Mouse (Mus musculus) CH12.LX (cell line): Measurements from ENCODE around the gene Hdac9. TPM values are rescaled to one million over a fixed set of nuclear protein-coding genes. Genes with fewer than 3 reads are reported as not detected.
A peak's percentile ranks its signal among the peaks of the same experiment; 100 is the strongest.

ENCODE experiments used
- DNase-seq: peaks from one replicate; pipeline ENCODE4 v3.0.0-alpha.2; 2013; ENCODE audit errors: extremely low read depth
- H3K27ac ChIP-seq: 2 replicates; pipeline ENCODE4 v1.5.1; 2012; ENCODE audit warnings: low read depth, mild to moderate bottlenecking, control low read depth, moderate library complexity; ENCODE audit not compliant: insufficient read depth
- H3K27me3 ChIP-seq: replicated peaks from 2 replicates; pipeline ENCODE3; 2012; ENCODE audit warnings: inconsistent platforms
- H3K36me3 ChIP-seq, 2 experiments: replicated peaks in 1 of 2; 2 replicates each; pipeline versions ENCODE3 to v1.6.1; 2012; ENCODE audit warnings: inconsistent platforms in 1 of 2, low read length in 1 of 2, mild to moderate bottlenecking in 1 of 2, mixed read lengths in 1 of 2, moderate library complexity in 1 of 2; ENCODE audit not compliant: control insufficient read depth in 1 of 2, insufficient read depth in 1 of 2
- H3K4me1 ChIP-seq, 2 experiments: 2 replicates each; pipeline ENCODE4 v1.6.1; 2012; ENCODE audit warnings: inconsistent platforms in 1 of 2, moderate library complexity in 1 of 2; ENCODE audit not compliant: insufficient read depth in 2 of 2, control insufficient read depth in 1 of 2
- H3K4me2 ChIP-seq: 2 replicates; pipeline ENCODE4 v1.6.1; 2012; ENCODE audit warnings: low read depth, mild to moderate bottlenecking, control low read depth; ENCODE audit not compliant: poor library complexity, insufficient read depth, severe bottlenecking
- H3K4me3 ChIP-seq, 3 experiments: fragments of 150-350 bp in 1 of 3; sonication (generic) in 1 of 3; replicated peaks in 1 of 3; 2 replicates each; pipeline versions ENCODE3 to v1.5.1; 2011 to 2012; ENCODE audit warnings: low read depth in 2 of 3, low read length in 2 of 3, mild to moderate bottlenecking in 2 of 3, moderate library complexity in 2 of 3, control low read depth in 1 of 3, improper control_type of control experiment in 1 of 3, inconsistent platforms in 1 of 3, mixed read lengths in 1 of 3; ENCODE audit not compliant: poor library complexity in 1 of 3
- H3K79me2 ChIP-seq: replicated peaks from 2 replicates; pipeline ENCODE4 v1.6.1; 2012; ENCODE audit warnings: mild to moderate bottlenecking, moderate library complexity; ENCODE audit not compliant: control insufficient read depth, poor library complexity, insufficient read depth, severe bottlenecking; ENCODE audit errors: extremely low read depth
- H3K9ac ChIP-seq: 2 replicates; pipeline ENCODE4 v1.6.1; 2012; ENCODE audit warnings: low read depth, mild to moderate bottlenecking, control low read depth, moderate library complexity; ENCODE audit not compliant: insufficient read depth
- H3K9me3 ChIP-seq: replicated peaks from 2 replicates; pipeline ENCODE3; 2012; ENCODE audit warnings: low read length, inconsistent platforms, mixed read lengths
- BHLHE40 ChIP-seq: IDR thresholded peaks from 2 replicates; pipeline ENCODE4 v1.6.1; 2011; ENCODE audit warnings: mild to moderate bottlenecking, low read depth, low read length, improper control_type of control experiment
- E2F4 ChIP-seq: IDR thresholded peaks from 2 replicates; pipeline ENCODE4 v1.6.1; 2011; ENCODE audit warnings: low read depth, low read length, improper control_type of control experiment; ENCODE audit not compliant: insufficient replicate concordance
- KAT2A ChIP-seq: IDR thresholded peaks from 2 replicates; pipeline ENCODE4 v1.6.1; 2012; ENCODE audit warnings: low read length, improper control_type of control experiment, inconsistent platforms; ENCODE audit not compliant: insufficient replicate concordance
- MEF2A ChIP-seq: IDR thresholded peaks from 2 replicates; pipeline ENCODE4 v1.6.1; 2014; ENCODE audit warnings: low read depth, mild to moderate bottlenecking, inconsistent platforms, low read length, improper control_type of control experiment, borderline replicate concordance
- MYC ChIP-seq: IDR thresholded peaks from 2 replicates; pipeline ENCODE4 v1.6.1; 2011; ENCODE audit warnings: low read depth, mild to moderate bottlenecking, improper control_type of control experiment, low read length
- NELFE ChIP-seq: IDR thresholded peaks from 2 replicates; pipeline ENCODE4 v1.6.1; 2011; ENCODE audit warnings: low read depth, low read length, improper control_type of control experiment
- RAD21 ChIP-seq: IDR thresholded peaks from 2 replicates; pipeline ENCODE4 v1.6.1; 2011; ENCODE audit warnings: low read depth, mild to moderate bottlenecking, low read length, improper control_type of control experiment, moderate library complexity
- SMC3 ChIP-seq: IDR thresholded peaks from 2 replicates; pipeline ENCODE4 v1.6.1; 2011; ENCODE audit warnings: low read depth, low read length, improper control_type of control experiment
- TBP ChIP-seq: conservative IDR thresholded peaks from 2 replicates; pipeline ENCODE4 v1.6.1; 2011; ENCODE audit warnings: low read depth, low read length, improper control_type of control experiment
- TCF12 ChIP-seq: IDR thresholded peaks from 2 replicates; pipeline ENCODE4 v1.6.1; 2014; ENCODE audit warnings: low read depth, mild to moderate bottlenecking, inconsistent platforms, low read length, improper control_type of control experiment
- USF1 ChIP-seq: IDR thresholded peaks from 2 replicates; pipeline ENCODE4 v1.6.1; 2014; ENCODE audit warnings: low read depth, mild to moderate bottlenecking, inconsistent platforms, low read length, improper control_type of control experiment
- ZKSCAN1 ChIP-seq: IDR thresholded peaks from 2 replicates; pipeline ENCODE4 v1.6.1; 2012; ENCODE audit warnings: low read depth, inconsistent platforms, low read length, improper control_type of control experiment, borderline replicate concordance
- ZMIZ1 ChIP-seq: IDR thresholded peaks from 2 replicates; pipeline ENCODE4 v1.6.1; 2012; ENCODE audit warnings: low read depth, mild to moderate bottlenecking, inconsistent platforms, low read length, improper control_type of control experiment
- ZNF384 ChIP-seq: IDR thresholded peaks from 2 replicates; pipeline ENCODE4 v1.6.1; 2012; ENCODE audit warnings: low read depth, low read length, improper control_type of control experiment, inconsistent platforms
- dilution Hi-C: fragments of 300-500 bp; cut with MboI; formaldehyde crosslinking; loops from 2 replicates; pipeline ENCODE4 v1.14.3; 2020; ENCODE audit warnings: low sequenced_read_pairs; ENCODE audit not compliant: extremely low pct_unique_long_range_greater_than_20kb, extremely low pct_ligation_motif_present
- in situ Hi-C: fragments of 300-500 bp; cut with MboI; formaldehyde crosslinking; loops from 3 replicates; pipeline ENCODE4 v1.14.3; 2019; ENCODE audit warnings: low sequenced_read_pairs, low pct_ligation_motif_present, low pct_unique_long_range_greater_than_20kb, mixed read lengths
- polyA plus RNA-seq: library from polyadenylated mRNA; unstranded; fragments of >175 nt; gene quantifications from 2 replicates; pipeline ENCODE4 v1.2.1, GENCODE M21; 2012; ENCODE audit warnings: low read depth; ENCODE audit not compliant: insufficient read length
- total RNA-seq, 2 experiments: library from RNA; depleted of rRNA; stranded (reverse); fragments of 300-350 nt in 1 of 2; fragments of >200 nt in 1 of 2; gene quantifications; 2 replicates each; pipeline ENCODE4 v1.2.3; 2012 to 2014

Hdac9 gene
- total and polyA plus RNA-seq, 3 experiments, result 0.04 to 0.38 (median 0.17) TPM

GRCm38 (mm10) chr12:34529165-34529545, 387.7 kb downstream of the Hdac9 start:
- TF ChIP-seq NELFE, result no peak
- TF ChIP-seq USF1, result no peak
- no peak for TF ChIP-seq KAT2A
- no peak for TF ChIP-seq TCF12
- no peak for TF ChIP-seq RAD21
- TF ChIP-seq, all 38 proteins: peak for 0
- H3K27me3 ChIP-seq, result no peaks in the 10 kb centered on the region
- no peak overlapping the region for H3K4me3 ChIP-seq
- peaks cover 2 to 21% of the 10 kb centered on the region in 2 experiments; a peak in 3 of 4 replicates for H3K4me1 ChIP-seq
- H3K4me2 ChIP-seq, result peak overlapping the region; percentile 87
- in situ Hi-C loops (no loop called here), dilution Hi-C loops (no loop called here)
- peak; percentile 33 for DNase-seq
- no peaks in the 10 kb centered on the region for H3K79me2 ChIP-seq
- no peak overlapping the region; the same call in 1 of the 2 replicates for H3K9ac ChIP-seq
- H3K9me3 ChIP-seq, result no peaks in the 10 kb centered on the region
- H3K27ac ChIP-seq, result no peak overlapping the region
- H3K36me3 ChIP-seq, result no peaks in the 10 kb centered on the region

- TF ChIP-seq RAD21, result no peak
- TF ChIP-seq MEF2A, result peak; percentile 90
- H3K4me2 ChIP-seq, result peak overlapping the region; percentile 87
These were observed 388.4 kb downstream of the Hdac9 start for GRCm38 (mm10) chr12:34528201-34529164.

GRCm38 (mm10) chr12:34527761-34528160, 389.1 kb downstream of the Hdac9 start:
- Histone ChIP-seq H3K27me3 (no peaks in the 10 kb centered on the region), H3K9ac (no peak overlapping the region), H3K4me3 (no peak overlapping the region), H3K79me2 (no peaks in the 10 kb centered on the region), H3K9me3 (no peaks in the 10 kb centered on the region), H3K4me2 (no peak overlapping the region), H3K4me1 (peaks cover 2 to 21% of the 10 kb centered on the region in 2 experiments; a peak in 3 of 4 replicates), H3K36me3 (no peaks in the 10 kb centered on the region), H3K27ac (no peak overlapping the region)
- dilution Hi-C loops, result no loop called here
- no peak for TF ChIP-seq ZMIZ1
- TF ChIP-seq ZNF384, result no peak
- TF ChIP-seq E2F4, result no peak
- no peak for TF ChIP-seq BHLHE40
- TF ChIP-seq ZKSCAN1, result no peak
- no peak for TF ChIP-seq MYC
- TF ChIP-seq SMC3, result no peak
- no peak for TF ChIP-seq NELFE
- no peak for TF ChIP-seq TBP
- in situ Hi-C loops, result no loop called here
- DNase-seq, result no peak

More at GRCm38 (mm10) chr12:34528201-34529164, 388.4 kb downstream of the Hdac9 start:
- no peak overlapping the region for H3K27ac ChIP-seq
- in situ Hi-C loops (no loop called here), dilution Hi-C loops (no loop called here)
- no peak overlapping the region for H3K4me3 ChIP-seq
- H3K79me2 ChIP-seq, result no peaks in the 10 kb centered on the region
- peaks cover 2 to 21% of the 10 kb centered on the region in 2 experiments; a peak in 3 of 4 replicates for H3K4me1 ChIP-seq
- no peaks in the 10 kb centered on the region for H3K36me3 ChIP-seq
- no peaks in the 10 kb centered on the region for H3K9me3 ChIP-seq
- H3K9ac ChIP-seq, result no peak overlapping the region
- no peaks in the 10 kb centered on the region for H3K27me3 ChIP-seq
- DNase-seq, result peak; percentile 60
